Mouse (Mus musculus) CH12.LX (cell line): ENCODE measurements around the gene Nudt21.

Experiments used
- CTCF ChIP-seq, 2 experiments: IDR thresholded peaks in 1 of 2; conservative IDR thresholded peaks in 1 of 2; 2 replicates each; pipeline ENCODE4 v1.5.1; 2011 to 2012; ENCODE audit warnings: low read depth in 2 of 2, low read length in 2 of 2, improper control_type of control experiment in 1 of 2, inconsistent platforms in 1 of 2, mild to moderate bottlenecking in 1 of 2, moderate library complexity in 1 of 2
- E2F4 ChIP-seq: IDR thresholded peaks from 2 replicates; pipeline ENCODE4 v1.6.1; 2011; ENCODE audit warnings: low read depth, low read length, improper control_type of control experiment; ENCODE audit not compliant: insufficient replicate concordance
- EP300 ChIP-seq: IDR thresholded peaks from 2 replicates; pipeline ENCODE4 v1.6.1; 2011; ENCODE audit warnings: low read length, improper control_type of control experiment
- HCFC1 ChIP-seq: IDR thresholded peaks from 2 replicates; pipeline ENCODE4 v1.6.1; 2012; ENCODE audit warnings: low read depth, mild to moderate bottlenecking, inconsistent platforms, low read length, improper control_type of control experiment
- IRF4 ChIP-seq: IDR thresholded peaks from 2 replicates; pipeline ENCODE4 v1.6.1; 2014; ENCODE audit warnings: low read depth, mild to moderate bottlenecking, inconsistent platforms, low read length, improper control_type of control experiment
- KAT2A ChIP-seq: IDR thresholded peaks from 2 replicates; pipeline ENCODE4 v1.6.1; 2012; ENCODE audit warnings: low read length, improper control_type of control experiment, inconsistent platforms; ENCODE audit not compliant: insufficient replicate concordance
- MAX ChIP-seq: IDR thresholded peaks from 2 replicates; pipeline ENCODE4 v1.6.1; 2011; ENCODE audit warnings: low read length, improper control_type of control experiment
- MXI1 ChIP-seq: IDR thresholded peaks from 2 replicates; pipeline ENCODE4 v1.6.1; 2011; ENCODE audit warnings: mild to moderate bottlenecking, low read depth, low read length, improper control_type of control experiment
- MYC ChIP-seq: IDR thresholded peaks from 2 replicates; pipeline ENCODE4 v1.6.1; 2011; ENCODE audit warnings: low read depth, mild to moderate bottlenecking, improper control_type of control experiment, low read length
- POLR2A ChIP-seq: IDR thresholded peaks from 2 replicates; pipeline ENCODE4 v1.6.1; 2011; ENCODE audit warnings: low read depth, mild to moderate bottlenecking, improper control_type of control experiment, low read length
- USF1 ChIP-seq: IDR thresholded peaks from 2 replicates; pipeline ENCODE4 v1.6.1; 2014; ENCODE audit warnings: low read depth, mild to moderate bottlenecking, inconsistent platforms, low read length, improper control_type of control experiment
- USF2 ChIP-seq: conservative IDR thresholded peaks from 2 replicates; pipeline ENCODE4 v1.6.1; 2011; ENCODE audit warnings: low read depth, low read length, improper control_type of control experiment
- ZNF384 ChIP-seq: IDR thresholded peaks from 2 replicates; pipeline ENCODE4 v1.6.1; 2012; ENCODE audit warnings: low read depth, low read length, improper control_type of control experiment, inconsistent platforms

DNA sequence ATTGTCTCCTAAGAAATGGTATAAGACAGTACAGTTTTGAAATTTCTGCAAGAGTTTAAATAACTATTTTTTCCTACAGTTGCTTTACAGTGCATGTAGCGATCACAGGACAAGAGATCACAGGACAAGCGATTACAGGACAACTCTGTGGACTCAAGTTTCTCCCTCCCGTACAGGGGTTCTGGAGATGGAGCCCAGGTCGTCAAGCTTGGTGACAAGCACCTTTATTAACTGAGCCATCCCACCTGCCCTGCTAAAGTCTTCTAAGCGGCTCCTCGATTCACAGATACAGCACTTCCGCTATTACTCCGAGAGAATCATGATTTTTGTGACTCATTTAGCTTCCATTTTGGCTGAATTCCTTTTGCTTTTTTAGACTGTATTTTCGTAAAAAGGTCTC is 7.1 kb downstream of the Nudt21 start:
- no peak for TF ChIP-seq MAX
- no peak for TF ChIP-seq HCFC1
- no peak for TF ChIP-seq CTCF (conservative IDR thresholded peaks at IDR 0.05 in 1 of 2, IDR thresholded peaks at IDR 0.05 in 1 of 2; ENCODE audit: low read depth in 2 of 2, low read length in 2 of 2)
- TF ChIP-seq POLR2A = no peak
- no peak for TF ChIP-seq ZNF384
- TF ChIP-seq MXI1 = no peak
- no peak for TF ChIP-seq USF2
- no peak for TF ChIP-seq IRF4
- TF ChIP-seq USF1 = no peak
- TF ChIP-seq EP300 = no peak
- no peak for TF ChIP-seq KAT2A
- TF ChIP-seq MYC = no peak
- no peak for TF ChIP-seq E2F4
